Mouse (Mus musculus): Measurements from ENCODE around the gene Ssbp3.

DNA sequence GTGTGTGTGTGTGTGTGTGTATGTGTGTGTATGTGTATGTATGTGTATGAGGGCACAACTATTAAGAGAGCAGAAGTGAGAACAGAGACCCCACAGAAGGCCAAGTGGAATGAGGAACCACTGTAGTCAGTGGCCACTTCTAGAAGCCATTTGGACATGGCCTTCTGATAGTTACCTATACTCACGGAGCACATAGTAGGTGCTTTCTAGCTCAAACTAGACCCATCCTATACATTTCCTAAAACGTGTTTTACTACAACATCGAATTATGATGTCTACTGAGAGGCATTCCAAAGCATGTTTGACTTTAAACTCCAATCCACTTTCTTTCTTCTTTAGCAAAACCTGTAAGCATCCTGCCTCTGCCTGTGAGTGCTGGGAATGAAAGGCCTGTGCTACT is 4.6 kb upstream of the Ssbp3 start:
- TF ChIP-seq ZC3H11A (IDR thresholded peaks at IDR 0.05; ENCODE audit: borderline replicate concordance, low read depth, low read length) (no peak), MAFK (IDR thresholded peaks at IDR 0.05; ENCODE audit: insufficient read depth, low read depth, low read length) (no peak)

All from ES-E14 (cell line).